Mouse (Mus musculus): Measurements from ENCODE around the gene Rhcg. TPM values are rescaled to one million over a fixed set of nuclear protein-coding genes. Genes with fewer than 3 reads are reported as not detected.

The Rhcg gene
- total RNA-seq (2021), result 1 to 10 TPM; 2.1 to 2.4 TPM

GRCm38 (mm10) chr7:79617418-79617817, at the start of gene Rhcg:
Rhcg (minus strand) TSS chr7:79617657.
- no peak for DNase-seq (ENCODE audit: extremely low spot score in 1 of 2, low spot score in 1 of 2)

DNA sequence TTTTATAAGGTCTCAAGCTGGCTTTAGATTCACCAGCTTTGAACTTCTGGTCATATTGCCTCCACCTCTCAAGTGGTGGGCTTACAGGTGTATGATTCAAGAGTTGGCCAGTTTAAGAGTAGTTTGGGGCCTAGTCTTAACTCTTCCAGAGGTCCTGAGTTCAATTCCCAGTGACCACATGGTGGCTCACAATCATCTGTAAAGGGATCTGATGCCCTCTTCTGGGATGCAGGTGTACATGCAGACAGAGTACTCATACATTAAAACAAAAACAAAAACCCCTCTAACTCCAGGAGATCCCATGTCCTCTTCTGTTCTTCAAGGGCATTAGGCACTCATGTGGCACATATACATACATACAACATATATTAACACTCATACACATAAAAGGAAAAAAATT, 49.2 kb upstream of the Rhcg start:
- DNase-seq (ENCODE audit: extremely low spot score in 1 of 2, low spot score in 1 of 2), result no peak

DNA sequence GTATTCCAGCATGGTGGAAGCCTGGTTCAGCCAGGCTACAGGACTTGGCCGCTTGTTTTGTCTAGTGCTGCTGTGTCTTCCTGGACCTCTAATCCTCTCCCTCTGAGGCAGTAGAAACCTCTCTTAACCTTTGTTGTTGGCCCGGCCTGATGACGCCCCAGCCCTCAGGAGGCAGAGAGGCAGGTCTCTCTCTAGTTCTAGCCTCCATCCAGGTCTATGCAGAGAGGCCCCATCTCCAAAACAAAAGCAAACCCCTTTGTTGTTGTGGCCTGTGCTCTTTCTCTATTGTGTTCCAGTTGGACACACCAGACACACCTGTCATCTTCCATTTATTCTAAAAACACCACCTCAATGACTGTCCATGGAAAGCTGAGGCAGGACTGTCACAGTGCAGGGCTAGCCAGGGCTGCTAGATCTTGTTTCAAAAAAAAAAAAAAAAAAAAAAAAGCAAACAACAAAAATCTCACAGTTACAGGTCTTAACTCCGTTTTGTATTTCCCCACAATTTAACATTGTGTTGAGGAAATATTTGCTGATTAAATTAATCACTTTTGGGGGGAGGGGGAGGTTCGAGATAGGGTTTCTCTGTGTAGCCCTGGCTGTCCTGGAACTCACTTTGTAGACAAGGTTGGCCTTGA, 43.9 kb upstream of the Rhcg start:
- DNase-seq (ENCODE audit: extremely low spot score in 1 of 2, low spot score in 1 of 2), result no peak

DNA sequence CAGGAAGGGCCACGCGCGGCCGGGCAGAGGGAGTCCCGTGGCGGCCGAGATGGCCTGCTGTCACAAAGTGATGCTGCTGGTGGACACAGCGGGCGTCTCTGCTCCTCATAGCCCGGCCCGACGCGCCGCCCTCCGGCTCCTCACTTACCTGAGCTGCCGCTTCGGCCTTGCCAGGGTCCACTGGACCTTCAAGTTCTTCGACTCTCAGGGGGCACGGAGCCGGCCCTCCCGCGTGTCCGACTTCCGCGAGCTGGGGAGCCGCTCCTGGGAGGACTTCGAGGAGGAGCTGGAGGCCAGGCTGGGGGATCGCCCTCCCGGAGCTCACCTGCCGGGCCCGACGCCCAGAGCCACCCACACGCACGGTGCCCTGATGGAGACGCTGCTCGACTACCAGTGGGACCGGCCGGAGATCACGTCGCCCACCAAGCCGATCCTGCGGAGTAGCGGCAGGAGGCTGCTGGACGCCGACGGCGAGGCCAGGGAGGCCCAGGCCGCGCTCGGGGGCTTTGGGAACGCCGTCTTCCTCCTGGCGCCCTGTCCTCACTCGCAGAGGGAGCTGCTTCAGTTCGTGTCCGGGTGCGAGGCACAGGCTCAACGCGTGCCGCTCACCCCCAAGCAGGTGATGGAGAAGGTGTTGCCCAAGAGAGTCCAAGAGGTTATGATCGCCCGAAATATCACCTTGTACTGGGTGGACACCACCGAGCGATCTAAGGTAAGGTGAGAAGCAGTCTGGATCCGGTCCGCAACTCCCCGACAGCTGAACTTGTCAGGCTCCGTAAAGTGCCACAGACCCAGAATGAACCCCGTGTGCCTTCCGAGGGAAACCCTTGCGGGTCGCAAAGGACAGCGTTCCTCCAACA, 43.1 kb upstream of the Rhcg start:
- DNase-seq (ENCODE audit: extremely low spot score in 1 of 2, low spot score in 1 of 2), result no peak

DNA sequence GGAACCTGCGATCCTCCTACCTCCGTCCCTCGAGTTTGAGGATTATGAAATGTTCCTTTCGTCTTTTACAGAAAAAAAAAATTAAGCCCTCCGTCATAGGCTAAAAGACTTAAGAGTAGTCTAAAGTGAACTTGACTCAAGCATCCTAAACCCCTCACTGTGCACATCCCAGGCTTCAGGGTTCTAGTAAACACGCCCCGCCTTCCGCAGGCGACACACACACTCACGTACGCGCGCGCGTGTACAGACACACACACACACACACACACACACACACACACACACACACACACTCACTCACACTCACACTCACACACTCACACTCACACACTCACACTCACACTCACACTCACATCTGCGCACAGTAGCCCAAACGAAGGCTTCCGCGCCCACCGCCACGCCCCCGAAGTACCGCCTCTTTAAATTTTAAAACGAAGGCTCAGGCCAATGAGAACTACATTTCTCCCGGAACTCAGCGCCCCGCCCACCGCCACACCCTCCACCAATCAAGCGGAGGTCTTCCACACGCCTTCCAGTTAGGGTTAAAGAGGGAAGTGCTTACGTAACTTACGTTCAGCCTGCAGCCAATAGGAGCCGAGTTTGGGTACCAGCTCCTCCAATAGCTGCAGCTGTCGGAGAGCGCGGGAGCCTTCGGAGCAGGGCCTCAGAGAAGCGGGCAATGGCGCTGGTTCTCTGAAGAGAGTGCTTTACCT, 42.3 kb upstream of the Rhcg start, which contains the start of gene Ticrr:
Gene Ticrr (plus strand): TSS at position 619 of the 713 bp plus-strand sequence.
- DNase-seq (ENCODE audit: extremely low spot score in 1 of 2, low spot score in 1 of 2), result peak; percentile 73 to 83

GRCm38 (mm10) chr7:79654586-79654985, 37.1 kb upstream of the Rhcg start:
- no peak for DNase-seq (ENCODE audit: extremely low spot score in 1 of 2, low spot score in 1 of 2)

DNA sequence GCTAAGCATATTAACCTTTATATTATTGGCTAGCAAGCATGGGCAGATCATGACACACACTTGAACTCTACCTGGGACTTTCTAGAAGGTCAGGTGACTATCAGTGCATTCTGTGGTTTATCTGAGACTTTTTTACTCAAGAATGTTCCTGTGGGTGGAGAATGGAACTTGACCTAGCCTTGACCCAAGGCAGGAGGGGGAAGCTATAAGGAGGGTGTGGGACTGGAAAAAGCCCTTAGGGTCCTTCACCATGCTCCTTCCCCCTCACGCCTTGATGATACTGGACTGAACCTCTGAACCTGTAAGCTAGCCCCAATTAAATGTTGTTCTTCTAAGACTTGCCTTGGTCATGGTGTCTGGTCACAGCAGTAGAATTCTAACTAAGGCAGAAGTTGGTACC, 36.7 kb upstream of the Rhcg start:
- DNase-seq (ENCODE audit: extremely low spot score in 1 of 2, low spot score in 1 of 2), result no peak

DNA sequence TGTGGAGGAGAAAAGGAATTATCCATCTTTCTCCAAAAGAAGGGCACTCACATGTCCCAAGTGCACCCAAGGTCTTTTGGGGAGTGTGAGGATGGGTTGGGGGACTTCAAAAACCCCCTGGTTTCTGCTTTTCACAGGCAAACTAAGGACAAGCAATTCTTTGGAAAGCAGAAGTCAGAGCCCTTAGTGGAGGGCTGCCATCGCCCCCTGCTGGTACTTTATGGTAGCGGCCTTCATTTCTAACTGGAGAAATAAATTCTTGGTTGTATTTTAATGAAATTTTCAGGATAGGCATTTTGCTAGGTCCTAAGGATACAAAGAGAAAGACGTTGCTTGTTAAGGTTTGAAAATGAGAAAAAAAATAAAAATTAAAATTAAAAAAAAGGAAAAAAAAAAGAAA, 31.5 kb upstream of the Rhcg start:
- peak; percentile 48 to 87 for DNase-seq (ENCODE audit: extremely low spot score in 1 of 2, low spot score in 1 of 2)

DNA sequence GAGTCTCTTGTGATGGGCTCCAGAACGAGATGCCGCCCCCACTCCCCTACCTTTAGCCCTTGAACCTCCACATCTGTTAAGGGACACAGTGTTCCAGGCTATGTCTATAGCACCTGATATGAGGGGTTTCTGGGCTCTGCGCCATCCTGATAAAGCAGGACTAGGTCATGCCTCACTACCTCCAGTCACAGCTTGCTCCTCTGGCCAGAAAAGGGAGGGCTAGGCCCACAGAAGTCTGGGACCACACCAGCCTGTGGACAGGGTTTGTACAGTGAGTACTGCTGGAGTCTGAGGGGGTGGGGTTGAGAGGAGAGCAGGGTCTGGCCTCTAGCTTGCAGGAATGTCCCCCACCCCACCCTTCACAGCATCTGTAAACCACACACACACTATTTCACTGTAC, 29.8 kb upstream of the Rhcg start:
- DNase-seq (ENCODE audit: extremely low spot score in 1 of 2, low spot score in 1 of 2), result no peak

DNA sequence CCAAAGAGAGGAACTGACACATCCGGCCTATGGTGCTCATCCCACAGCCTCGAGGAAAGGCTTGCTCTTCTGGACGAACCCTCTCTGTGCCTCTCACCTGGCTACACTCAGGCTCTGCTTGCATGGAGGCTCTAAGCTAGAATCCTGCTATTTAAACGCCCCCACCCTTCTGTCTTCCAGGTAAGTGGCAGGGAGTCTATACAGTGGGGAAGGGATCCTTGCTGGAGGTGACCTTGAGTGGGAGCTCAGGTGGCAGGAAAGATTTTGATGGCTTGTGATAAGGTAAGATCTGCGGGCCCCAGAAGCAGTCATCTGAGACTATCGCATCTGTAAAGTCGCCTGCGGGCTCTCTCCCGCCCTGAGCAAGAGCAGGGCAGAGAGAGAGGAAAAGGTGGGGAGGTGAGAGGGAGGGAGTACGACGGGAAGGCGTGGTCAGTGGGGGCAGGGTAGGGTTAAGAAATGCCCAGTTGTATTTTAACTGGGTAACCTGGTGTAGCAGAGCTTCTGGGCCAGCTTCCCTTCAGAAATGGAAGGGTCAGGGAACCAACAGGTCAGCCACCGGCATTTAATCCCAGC, 14.4 kb upstream of the Rhcg start:
- DNase-seq (ENCODE audit: extremely low spot score in 1 of 2, low spot score in 1 of 2), result no peak

- DNase-seq (ENCODE audit: extremely low spot score in 1 of 2, low spot score in 1 of 2), result no peak
These were observed 10.9 kb upstream of the Rhcg start for GRCm38 (mm10) chr7:79628271-79628913.

DNA sequence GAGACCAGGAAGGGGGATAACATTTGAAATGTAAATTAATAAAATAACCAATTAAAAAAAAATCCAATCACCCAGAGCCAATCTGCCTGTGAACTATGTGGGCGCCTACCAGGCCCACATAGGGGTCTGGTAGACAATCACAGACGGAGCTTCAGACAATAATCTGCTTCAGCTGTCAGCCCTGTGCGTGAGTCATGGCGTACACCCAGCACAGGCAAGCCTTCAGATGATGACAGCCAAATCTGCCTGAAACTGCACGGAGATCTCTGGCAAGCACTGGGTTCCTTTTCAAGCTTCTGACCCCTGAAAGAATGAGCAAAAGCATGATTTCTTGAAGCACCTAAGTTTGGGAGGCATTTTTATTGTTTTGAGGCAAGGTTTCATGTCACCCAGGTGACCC, 8.7 kb upstream of the Rhcg start:
- DNase-seq (ENCODE audit: extremely low spot score in 1 of 2, low spot score in 1 of 2), result no peak

GRCm38 (mm10) chr7:79623086-79623485, 5.6 kb upstream of the Rhcg start:
- no peak for DNase-seq (ENCODE audit: extremely low spot score in 1 of 2, low spot score in 1 of 2)

DNA sequence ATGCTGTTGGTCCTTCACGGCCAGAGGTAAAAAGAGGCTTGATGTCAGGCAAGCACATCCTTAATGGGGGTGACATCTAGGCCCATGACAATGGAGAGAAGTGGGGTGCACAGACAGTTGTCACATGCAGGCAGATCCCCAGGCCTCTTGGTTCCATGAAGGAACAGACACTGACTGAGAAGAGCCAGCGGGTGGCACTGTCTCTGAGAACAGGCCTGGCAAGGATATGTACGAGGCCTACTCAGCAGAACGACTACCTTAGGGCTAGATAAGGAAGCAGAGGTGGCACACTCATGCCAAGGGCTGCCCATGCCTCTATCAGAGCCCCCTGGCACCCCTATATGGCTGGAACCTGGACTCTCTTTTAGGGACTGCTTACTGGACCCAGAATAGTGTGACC, 2.0 kb upstream of the Rhcg start:
- DNase-seq (ENCODE audit: extremely low spot score in 1 of 2, low spot score in 1 of 2), result no peak

DNA sequence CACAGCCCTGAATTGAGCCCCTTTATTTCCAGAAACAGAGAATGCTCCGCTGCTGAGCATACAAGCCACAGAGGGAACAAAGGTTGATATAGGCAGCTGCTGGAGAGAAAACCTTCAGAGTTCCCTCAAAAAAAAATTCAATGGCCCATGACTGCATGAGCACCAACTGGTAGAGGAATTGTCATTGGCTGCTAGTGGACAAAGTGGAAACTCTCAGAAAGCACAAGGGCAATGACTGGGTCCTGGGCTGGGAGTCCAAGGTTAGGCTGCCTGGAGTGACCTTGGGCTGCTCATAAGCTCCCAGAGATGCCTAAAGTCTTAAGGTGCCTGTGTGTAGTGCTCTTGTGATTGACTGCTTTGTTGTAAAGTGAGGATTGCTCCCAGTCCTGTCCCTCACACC, 1.5 kb downstream of the Rhcg start:
- no peak for DNase-seq (ENCODE audit: extremely low spot score in 1 of 2, low spot score in 1 of 2)

DNA sequence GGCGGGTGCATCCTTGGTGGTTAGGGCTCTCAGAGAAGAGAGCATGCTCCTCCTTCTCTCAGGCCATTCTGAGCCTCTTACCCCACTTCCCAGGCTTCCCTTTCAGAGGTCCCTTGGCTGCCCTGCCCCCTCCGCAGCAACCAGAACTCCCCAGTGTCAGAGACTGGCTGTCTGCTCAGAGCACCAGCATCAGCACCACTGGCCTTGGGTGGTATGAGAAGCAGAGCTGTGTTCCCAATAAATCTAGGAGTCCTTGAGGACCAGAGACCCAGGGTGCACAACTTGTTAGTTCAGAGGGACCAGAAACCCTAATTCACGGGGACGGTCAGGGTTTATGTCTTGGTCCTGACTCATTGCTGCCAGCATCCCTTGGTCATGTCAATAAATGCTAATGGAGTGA, 2.4 kb downstream of the Rhcg start:
- DNase-seq (ENCODE audit: extremely low spot score in 1 of 2, low spot score in 1 of 2), result no peak

DNA sequence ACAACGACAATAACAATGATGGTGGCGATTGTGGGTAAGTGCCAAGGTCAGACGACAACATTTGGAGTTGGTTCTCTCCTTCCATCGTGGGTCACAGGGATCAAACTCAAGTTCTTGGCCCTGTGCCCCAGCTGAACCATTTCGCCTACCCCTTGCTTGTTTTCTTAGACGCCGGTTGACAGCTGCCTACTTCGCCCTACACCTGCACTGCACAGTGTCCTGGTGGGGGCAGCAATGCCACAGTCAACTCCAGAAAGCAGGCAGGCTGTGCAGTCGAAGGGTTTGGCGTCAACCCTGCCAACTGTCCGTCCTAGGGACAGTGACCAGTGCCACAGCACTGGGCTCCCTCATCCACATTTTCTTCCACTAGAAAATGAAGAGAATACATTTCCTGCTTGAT, 4.1 kb downstream of the Rhcg start:
- DNase-seq (ENCODE audit: extremely low spot score in 1 of 2, low spot score in 1 of 2), result no peak

DNA sequence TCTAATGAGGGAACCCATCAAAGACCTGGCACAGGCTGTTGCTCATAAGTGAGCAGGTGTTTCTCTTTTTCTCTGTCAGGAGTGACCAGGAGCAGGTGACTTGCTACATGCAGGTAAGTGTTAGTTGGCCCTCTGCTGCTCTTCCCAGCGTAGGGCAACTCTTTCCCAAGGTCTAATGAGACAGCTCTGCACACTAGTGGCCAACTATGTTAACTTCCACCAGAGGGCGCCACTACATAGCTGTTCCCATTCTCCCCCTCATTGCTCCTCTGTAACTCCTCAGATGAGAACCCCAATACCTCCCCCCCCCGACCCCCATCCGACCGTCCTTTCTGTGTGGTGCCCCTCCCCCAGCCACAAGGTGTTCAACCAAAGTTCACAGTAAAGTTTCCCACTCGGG, 4.7 kb downstream of the Rhcg start:
- peak in 1 of 2 experiments; percentile 76 for DNase-seq (ENCODE audit: extremely low spot score in 1 of 2, low spot score in 1 of 2)

GRCm38 (mm10) chr7:79611901-79612300, 5.6 kb downstream of the Rhcg start:
- DNase-seq (ENCODE audit: extremely low spot score in 1 of 2, low spot score in 1 of 2), result no peak

- no peak for DNase-seq (ENCODE audit: extremely low spot score in 1 of 2, low spot score in 1 of 2)
These were observed 10.1 kb downstream of the Rhcg start for GRCm38 (mm10) chr7:79607263-79607921.
